In the genomic region with DNA sequence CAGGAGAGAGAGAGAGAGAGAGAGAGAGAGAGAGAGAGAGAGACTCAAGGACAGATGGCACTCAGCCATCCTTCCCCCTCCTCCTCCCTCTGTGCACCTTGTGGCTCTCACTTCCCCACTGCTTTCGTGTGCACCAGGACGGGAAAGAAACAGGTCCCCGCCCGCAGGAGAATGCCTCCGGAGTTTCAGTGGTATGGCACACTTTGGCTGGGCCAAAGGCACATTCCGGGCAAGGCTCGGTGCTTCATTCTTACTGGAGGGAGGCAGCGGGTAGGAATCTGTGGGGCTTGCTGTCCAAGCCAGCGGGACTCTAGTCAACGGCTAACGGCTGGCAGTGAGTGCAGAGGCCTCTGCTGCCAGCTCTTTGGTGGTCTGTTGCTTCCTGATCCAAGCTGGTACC, we compare ENCODE assay signal across 13 mouse cellular contexts.
A peak's percentile ranks its signal among the peaks of the same experiment; 100 is the strongest.
DNase-seq lines count a peak whose midpoint lies in the region; ATAC-seq and TF ChIP-seq lines count a peak whose summit lies in the region.
"Had no signal": no experiment of that assay in that cellular context is flagged by ENCODE, and none has a peak within 500 bp of the region (broad histone marks: within the 10 kb centered on the region; RNA-seq: fewer than 3 reads in every experiment).

No protein-coding gene starts in this region.

- peak; percentile 57 to 71 for DNase-seq in cerebellum, postnatal 14 days
- DNase-seq in cerebellum, adult 9-11 months, result no peak
- DNase-seq in kidney, adult 11 months, result peak; percentile 27
- DNase-seq in kidney, adult 9 months, result no peak
- peak; percentile 67 for DNase-seq in forebrain, postnatal 0 days
- DNase-seq in thymus, adult 2 months, result no peak
- DNase-seq in adrenal gland, postnatal 25 days, result no peak
- DNase-seq: layer of hippocampus, postnatal 36 days; lung, embryonic 14.5 days; thymus, postnatal 25 days had no signal

- TF ChIP-seq CTCF in E14TG2a.4 (conservative IDR thresholded peaks at IDR 0.05; ENCODE audit: low read length), result no peak
- no peak for TF ChIP-seq CTCF in forebrain, postnatal 0 days (IDR thresholded peaks at IDR 0.05; ENCODE audit: low read depth)
- TF ChIP-seq CTCF in thymus, adult 2 months (IDR thresholded peaks at IDR 0.05; ENCODE audit: borderline replicate concordance, control insufficient read depth, extremely low read depth, insufficient read depth, low read length, poor library complexity), result no peak

- 0 out of 2 replicates have a peak overlapping the region, but pooled peaks have one; percentile 19 for H3K4me2 ChIP-seq in forebrain, postnatal 0 days (ENCODE audit: low read depth)
- H3K4me2 ChIP-seq: heart, embryonic 12.5 days; limb, embryonic 13.5 days; lung, embryonic 14.5 days had no signal

- no peak for TF ChIP-seq POLR2A in thymus, adult 2 months (IDR thresholded peaks at IDR 0.05; ENCODE audit: control insufficient read depth, extremely low read depth, insufficient read depth, low read length, poor library complexity)

- H3K9me3 ChIP-seq in E14TG2a.4 (ENCODE audit: low read length), result no peaks in the 10 kb centered on the region
- H3K9me3 ChIP-seq in forebrain, postnatal 0 days (ENCODE audit: low read length), result no peaks in the 10 kb centered on the region; the same call in 1 of the 2 replicates

- peak; percentile 30 for ATAC-seq in forebrain, postnatal 0 days

- H3K27ac ChIP-seq in forebrain, postnatal 0 days (ENCODE audit: low read depth, low read length), result peak overlapping the region; percentile 57; the same call in 1 of the 2 replicates
- no peak overlapping the region for H3K27ac ChIP-seq in thymus, adult 2 months (ENCODE audit: control insufficient read depth, insufficient read depth, low read length)
- H3K27ac ChIP-seq: limb, embryonic 13.5 days had no signal

- no peaks in the 10 kb centered on the region for H3K36me3 ChIP-seq in E14TG2a.4 (ENCODE audit: insufficient read depth, low read length)
- H3K36me3 ChIP-seq in forebrain, postnatal 0 days (ENCODE audit: insufficient read depth), result no peaks in the 10 kb centered on the region
- H3K36me3 ChIP-seq in thymus, adult 2 months (ENCODE audit: control insufficient read depth, insufficient read depth, low read length), result no peaks in the 10 kb centered on the region
- H3K36me3 ChIP-seq: heart, embryonic 12.5 days; limb, embryonic 13.5 days had no signal

- peak overlapping the region; percentile 63 for H3K4me3 ChIP-seq in E14TG2a.4 (replicated peaks; ENCODE audit: low read length)
- no peak overlapping the region for H3K4me3 ChIP-seq in forebrain, postnatal 0 days (ENCODE audit: low read depth, low read length)
- no peak overlapping the region for H3K4me3 ChIP-seq in thymus, adult 2 months (ENCODE audit: control insufficient read depth, insufficient read depth, low read length)
- H3K4me3 ChIP-seq: heart, embryonic 12.5 days; limb, embryonic 13.5 days had no signal

- peaks cover 48% of the 10 kb centered on the region for H3K27me3 ChIP-seq in E14TG2a.4 (ENCODE audit: insufficient read depth, low read length)
- H3K27me3 ChIP-seq in forebrain, postnatal 0 days (ENCODE audit: insufficient read depth, low read length), result no peaks in the 10 kb centered on the region
- no peaks in the 10 kb centered on the region for H3K27me3 ChIP-seq in thymus, adult 2 months (ENCODE audit: control insufficient read depth, insufficient read depth, low read length)

- WGBS in forebrain, postnatal 0 days, result 26% methylated on average over 11 of the region's 11 CpGs
- 11% methylated on average over 11 of the region's 11 CpGs for WGBS in thymus, adult 2 months

- H3K9ac ChIP-seq in forebrain, postnatal 0 days, result no peak overlapping the region
- H3K9ac ChIP-seq: heart, embryonic 12.5 days; limb, embryonic 13.5 days; lung, embryonic 14.5 days had no signal

- H3K4me1 ChIP-seq in E14TG2a.4 (replicated peaks; ENCODE audit: low read depth, low read length), result peaks cover 41% of the 10 kb centered on the region
- 0 out of 2 replicates have a peak, but pooled peaks cover 6% of the 10 kb centered on the region for H3K4me1 ChIP-seq in forebrain, postnatal 0 days (ENCODE audit: insufficient read depth)
- no peaks in the 10 kb centered on the region for H3K4me1 ChIP-seq in thymus, adult 2 months (replicated peaks; ENCODE audit: control insufficient read depth, insufficient read depth, low read length)

Comparison
In these comparisons a context has a peak if more than half of its experiments do, and no peak if none do; other contexts are left out.
1. DNase-seq: peak in cerebellum, postnatal 14 days (2 of 2), kidney, adult 11 months (single experiment) and forebrain, postnatal 0 days (single experiment); none in cerebellum, adult 9-11 months (single experiment), kidney, adult 9 months (single experiment), thymus, adult 2 months (single experiment) and adrenal gland, postnatal 25 days (single experiment).